Mouse (Mus musculus) CH12.LX (cell line): ENCODE results near the gene Itih4.

Source experiments
- CTCF ChIP-seq, 2 experiments: IDR thresholded peaks in 1 of 2; conservative IDR thresholded peaks in 1 of 2; 2 replicates each; pipeline ENCODE4 v1.5.1; 2011 to 2012; ENCODE audit warnings: low read depth in 2 of 2, low read length in 2 of 2, improper control_type of control experiment in 1 of 2, inconsistent platforms in 1 of 2, mild to moderate bottlenecking in 1 of 2, moderate library complexity in 1 of 2
- EP300 ChIP-seq: IDR thresholded peaks from 2 replicates; pipeline ENCODE4 v1.6.1; 2011; ENCODE audit warnings: low read length, improper control_type of control experiment
- HCFC1 ChIP-seq: IDR thresholded peaks from 2 replicates; pipeline ENCODE4 v1.6.1; 2012; ENCODE audit warnings: low read depth, mild to moderate bottlenecking, inconsistent platforms, low read length, improper control_type of control experiment
- MEF2A ChIP-seq: IDR thresholded peaks from 2 replicates; pipeline ENCODE4 v1.6.1; 2014; ENCODE audit warnings: low read depth, mild to moderate bottlenecking, inconsistent platforms, low read length, improper control_type of control experiment, borderline replicate concordance
- USF1 ChIP-seq: IDR thresholded peaks from 2 replicates; pipeline ENCODE4 v1.6.1; 2014; ENCODE audit warnings: low read depth, mild to moderate bottlenecking, inconsistent platforms, low read length, improper control_type of control experiment
- ZKSCAN1 ChIP-seq: IDR thresholded peaks from 2 replicates; pipeline ENCODE4 v1.6.1; 2012; ENCODE audit warnings: low read depth, inconsistent platforms, low read length, improper control_type of control experiment, borderline replicate concordance

- no peak for TF ChIP-seq MEF2A
- no peak for TF ChIP-seq CTCF (conservative IDR thresholded peaks at IDR 0.05 in 1 of 2, IDR thresholded peaks at IDR 0.05 in 1 of 2; ENCODE audit: low read depth in 2 of 2, low read length in 2 of 2)
- TF ChIP-seq HCFC1: no peak
- no peak for TF ChIP-seq ZKSCAN1
- TF ChIP-seq USF1: no peak
- TF ChIP-seq EP300: no peak
These were observed 31.0 kb upstream of the Itih4 start for GRCm38 (mm10) chr14:30855316-30855715.
